Mouse (Mus musculus) heart, embryonic 14.5 days (tissue): Measurements from ENCODE around the gene Amot. TPM values are rescaled to one million over a fixed set of nuclear protein-coding genes. Genes with fewer than 3 reads are reported as not detected.

Experiments
- ATAC-seq: fragments of 200-750 bp; cut with Nextera tagmentation; 2 replicates; pipeline ENCODE4 v1.8.0; 2017; ENCODE audit warnings: low read depth, moderate TSS enrichment; ENCODE audit not compliant: insufficient number of reproducible peaks, insufficient read depth, low FRiP score
- H3K27ac ChIP-seq, 2 experiments: fragments of 200-500 bp in 1 of 2; fragments of 300-500 bp in 1 of 2; sonication (generic) in 1 of 2; replicated peaks in 1 of 2; 2 replicates each; pipeline ENCODE4 v1.5.1; 2012 to 2014; ENCODE audit warnings: low read depth in 2 of 2, low read length in 2 of 2, control low read depth in 1 of 2, mild to moderate bottlenecking in 1 of 2, mixed read lengths in 1 of 2; ENCODE audit not compliant: control insufficient read depth in 1 of 2, insufficient read depth in 1 of 2
- H3K27me3 ChIP-seq: fragments of 300-500 bp; sonication (generic); 2 replicates; pipeline ENCODE4 v1.6.1; 2014; ENCODE audit warnings: mild to moderate bottlenecking, low read length, control low read depth; ENCODE audit not compliant: control insufficient read depth, insufficient read depth
- H3K36me3 ChIP-seq: fragments of 300-500 bp; sonication (generic); 2 replicates; pipeline ENCODE4 v1.6.1; 2014; ENCODE audit warnings: mild to moderate bottlenecking, control low read depth, low read length, mixed read lengths; ENCODE audit not compliant: control insufficient read depth, insufficient read depth
- H3K4me1 ChIP-seq, 2 experiments: fragments of 200-500 bp in 1 of 2; fragments of 300-500 bp in 1 of 2; sonication (generic) in 1 of 2; 2 replicates each; pipeline ENCODE4 v1.6.1; 2012 to 2014; ENCODE audit warnings: low read length in 2 of 2, control low read depth in 1 of 2, mixed read lengths in 1 of 2; ENCODE audit not compliant: control insufficient read depth in 2 of 2, insufficient read depth in 2 of 2
- H3K4me2 ChIP-seq: fragments of 300-500 bp; sonication (generic); 2 replicates; pipeline ENCODE4 v1.6.1; 2014; ENCODE audit warnings: mild to moderate bottlenecking, low read length
- H3K4me3 ChIP-seq, 2 experiments: fragments of 200-500 bp in 1 of 2; fragments of 300-500 bp in 1 of 2; sonication (generic) in 1 of 2; 2 replicates each; pipeline ENCODE4 v1.5.1; 2012 to 2014; ENCODE audit warnings: low read length in 2 of 2, mild to moderate bottlenecking in 2 of 2, control low read depth in 1 of 2, low read depth in 1 of 2, moderate library complexity in 1 of 2; ENCODE audit not compliant: control insufficient read depth in 1 of 2, insufficient read depth in 1 of 2
- H3K9ac ChIP-seq: fragments of 300-500 bp; sonication (generic); 2 replicates; pipeline ENCODE4 v1.6.1; 2014; ENCODE audit warnings: mild to moderate bottlenecking, low read length
- H3K9me3 ChIP-seq: fragments of 300-500 bp; sonication (generic); 2 replicates; pipeline ENCODE4 v1.6.1; 2016; ENCODE audit warnings: low read length, control low read depth; ENCODE audit not compliant: control insufficient read depth
- WGBS: fragments of 180-500 bp; shearing (Covaris S2); extraction: QIAGEN DNeasy Blood & Tissue Kit; methylation state at CpG from one replicate; pipeline ENCODE4 v1.1.7; 2014; 5-methylcytosine and 5-hydroxymethylcytosine counted together
- polyA plus RNA-seq: library from polyadenylated mRNA; unstranded; fragments of >200 nt; fragmentation: Nextera tagmentation; extraction: Ambion mirVana; gene quantifications from 2 replicates; pipeline ENCODE4 v1.2.1, GENCODE M21; 2014

Gene Amot
- polyA plus RNA-seq, 1 experiment from 2014 or later, result 5.8 TPM

DNA sequence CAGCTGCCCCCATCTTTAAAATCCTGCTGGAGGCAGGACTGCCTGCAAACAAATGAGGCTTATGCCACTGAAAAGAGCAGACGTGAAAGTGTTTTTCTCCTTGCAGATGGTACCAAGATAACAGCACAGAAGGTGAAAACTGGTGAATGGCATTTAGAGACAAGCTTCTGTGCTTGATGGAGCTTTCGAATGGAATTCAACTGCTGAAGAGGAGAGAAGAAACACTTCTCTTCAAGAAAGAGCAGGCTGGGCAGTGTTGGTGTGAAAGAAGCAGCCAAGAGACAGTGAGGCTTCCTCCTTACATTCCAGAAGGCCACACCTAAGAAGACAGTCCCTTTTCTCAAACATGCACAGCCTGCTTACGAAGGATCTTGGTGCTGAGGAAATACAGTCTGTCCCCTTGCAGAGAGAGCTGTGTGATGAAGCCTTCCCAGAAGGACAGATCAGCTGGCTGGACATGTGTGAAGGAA lies 27.2 kb downstream of the Amot start:
- H3K4me3 ChIP-seq, result no peak overlapping the region
- no peak overlapping the region for H3K9ac ChIP-seq

DNA sequence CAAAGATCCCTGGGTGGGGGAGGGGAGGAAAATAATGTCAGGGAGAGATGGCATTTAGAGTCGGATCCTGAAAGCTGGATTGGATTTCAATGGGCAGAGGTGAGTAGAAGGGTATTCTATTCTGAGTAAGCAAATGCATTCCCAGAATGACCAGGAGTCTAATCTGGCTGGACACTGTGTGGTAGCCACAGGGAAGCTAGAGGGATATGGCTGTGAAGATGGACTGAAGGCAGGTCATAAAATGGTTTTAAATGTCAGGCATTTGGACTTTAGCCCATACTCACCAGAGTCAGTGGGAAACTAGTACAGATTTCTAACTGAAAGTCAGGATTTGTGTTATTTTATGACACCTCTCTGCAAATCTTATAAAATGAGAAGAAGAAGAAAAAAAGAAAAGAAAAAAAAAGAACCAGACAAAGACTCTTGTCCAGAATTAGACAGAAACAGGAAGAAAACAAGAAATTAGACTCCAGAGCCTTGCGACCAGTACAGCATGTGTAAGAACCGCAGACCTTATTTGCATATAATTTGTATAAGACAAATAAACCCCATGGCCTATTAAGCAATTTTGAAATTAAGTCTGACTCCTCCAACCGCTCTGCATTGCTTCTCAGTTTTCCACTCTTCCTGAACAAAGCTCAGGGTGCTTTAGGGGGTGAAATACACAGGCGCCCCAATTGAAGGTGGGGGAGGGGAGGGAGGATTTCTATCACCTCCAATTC lies 27.8 kb downstream of the Amot start:
- no peaks in the 10 kb centered on the region for H3K9me3 ChIP-seq
- H3K27ac ChIP-seq, result no peak overlapping the region
- H3K4me1 ChIP-seq, result no peaks in the 10 kb centered on the region
- H3K36me3 ChIP-seq, result no peaks in the 10 kb centered on the region
- no peaks in the 10 kb centered on the region for H3K27me3 ChIP-seq
- no peak overlapping the region for H3K9ac ChIP-seq
- no peak overlapping the region for H3K4me3 ChIP-seq
- H3K4me2 ChIP-seq, result no peak overlapping the region
- ATAC-seq, result no peak
- 70% methylated on average over 5 of the region's 5 CpGs for WGBS

More for the DNA sequence above, 27.2 kb downstream of the Amot start:
- Histone ChIP-seq H3K4me1 (0 out of 4 replicates have a peak, but pooled peaks cover 0 to 2% of the 10 kb centered on the region in 2 experiments), H3K9me3 (no peaks in the 10 kb centered on the region), H3K36me3 (no peaks in the 10 kb centered on the region), H3K4me2 (no peak overlapping the region), H3K27me3 (no peaks in the 10 kb centered on the region), H3K27ac (no peak overlapping the region)
- WGBS, result 56% methylated on average over 3 of the region's 3 CpGs
- no peak for ATAC-seq

DNA sequence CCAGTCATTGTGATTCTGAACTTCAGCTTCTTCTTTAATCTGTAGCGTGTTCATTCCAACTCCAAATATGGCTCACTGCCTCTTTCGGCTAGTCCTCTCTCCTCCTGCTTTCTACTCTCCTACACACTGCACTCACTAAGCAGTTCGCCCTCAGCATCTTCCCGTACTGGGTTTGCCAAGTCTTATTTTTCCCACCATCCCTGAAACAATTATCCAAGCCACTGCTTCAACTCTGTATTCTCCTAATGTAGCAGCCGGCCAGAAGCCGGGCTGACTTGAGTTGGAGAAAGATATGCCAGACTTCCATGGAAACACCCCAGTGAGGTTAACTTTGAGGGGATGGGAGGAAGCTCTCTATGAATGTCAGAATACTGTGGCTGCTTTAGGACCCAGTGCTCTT lies 36.7 kb downstream of the Amot start:
- Histone ChIP-seq H3K36me3 (0 out of 2 replicates have a peak, but pooled peaks cover 4% of the 10 kb centered on the region), H3K4me2 (no peak overlapping the region), H3K4me3 (no peak overlapping the region), H3K4me1 (no peaks in the 10 kb centered on the region), H3K27ac (no peak overlapping the region), H3K9me3 (no peaks in the 10 kb centered on the region), H3K9ac (no peak overlapping the region), H3K27me3 (no peaks in the 10 kb centered on the region)
- ATAC-seq, result no peak
- 86% methylated on average over 6 of the region's 6 CpGs for WGBS

DNA sequence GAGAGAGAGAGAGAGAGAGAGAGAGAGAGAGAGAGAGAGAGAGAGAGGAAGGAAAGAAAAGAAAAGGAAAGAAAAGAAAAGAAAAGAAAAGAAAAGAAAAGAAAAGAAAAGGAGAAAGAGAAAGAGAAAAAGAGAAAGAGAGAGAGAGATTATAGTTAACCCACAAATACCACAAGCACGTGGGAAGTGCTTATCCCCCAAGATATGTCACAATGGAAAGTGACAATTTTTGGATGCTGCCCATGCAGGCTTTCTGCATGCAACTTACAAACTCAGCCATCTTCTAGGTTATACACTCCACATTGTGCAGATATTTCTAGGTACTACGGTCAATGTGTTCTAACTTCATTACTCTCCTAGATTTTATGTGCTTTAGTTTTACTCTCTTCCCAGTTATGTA lies 41.5 kb downstream of the Amot start:
- H3K4me3 ChIP-seq, result no peak overlapping the region
- H3K9ac ChIP-seq, result no peak overlapping the region
- H3K36me3 ChIP-seq, result peaks cover 5% of the 10 kb centered on the region; the same call in 1 of the 2 replicates
- no peaks in the 10 kb centered on the region for H3K4me1 ChIP-seq
- 64% methylated on average over 2 of the region's 2 CpGs for WGBS
- no peak for ATAC-seq
- no peak overlapping the region for H3K27ac ChIP-seq
- H3K9me3 ChIP-seq, result no peaks in the 10 kb centered on the region
- no peak overlapping the region for H3K4me2 ChIP-seq
- no peaks in the 10 kb centered on the region for H3K27me3 ChIP-seq

DNA sequence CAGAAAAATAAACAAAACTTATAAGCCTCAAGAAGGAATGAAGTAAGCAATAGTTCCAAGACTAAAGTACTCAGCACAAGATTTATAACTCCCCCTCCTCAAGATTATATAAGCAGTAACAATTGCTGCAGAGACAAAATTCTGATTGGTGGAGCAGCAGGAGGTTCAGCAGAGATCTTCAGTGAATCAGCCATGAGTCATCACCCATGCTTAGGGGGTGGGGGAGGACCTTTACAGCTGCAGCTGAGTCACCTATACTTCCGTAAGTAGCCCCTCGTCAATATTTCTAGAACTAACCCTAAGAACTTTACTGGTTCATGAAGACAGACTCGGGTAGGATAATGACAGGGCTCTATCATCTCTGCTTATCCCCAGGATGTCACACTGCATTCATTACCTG lies 43.6 kb downstream of the Amot start:
- no peaks in the 10 kb centered on the region for H3K9me3 ChIP-seq
- no peak overlapping the region for H3K4me3 ChIP-seq
- no peaks in the 10 kb centered on the region for H3K4me1 ChIP-seq
- WGBS, result 73% methylated on average over 3 of the region's 3 CpGs
- no peak for ATAC-seq
- no peak overlapping the region for H3K9ac ChIP-seq
- peaks cover 5% of the 10 kb centered on the region; the same call in 1 of the 2 replicates for H3K36me3 ChIP-seq
- H3K27ac ChIP-seq, result no peak overlapping the region
- H3K27me3 ChIP-seq, result no peaks in the 10 kb centered on the region
- H3K4me2 ChIP-seq, result no peak overlapping the region

DNA sequence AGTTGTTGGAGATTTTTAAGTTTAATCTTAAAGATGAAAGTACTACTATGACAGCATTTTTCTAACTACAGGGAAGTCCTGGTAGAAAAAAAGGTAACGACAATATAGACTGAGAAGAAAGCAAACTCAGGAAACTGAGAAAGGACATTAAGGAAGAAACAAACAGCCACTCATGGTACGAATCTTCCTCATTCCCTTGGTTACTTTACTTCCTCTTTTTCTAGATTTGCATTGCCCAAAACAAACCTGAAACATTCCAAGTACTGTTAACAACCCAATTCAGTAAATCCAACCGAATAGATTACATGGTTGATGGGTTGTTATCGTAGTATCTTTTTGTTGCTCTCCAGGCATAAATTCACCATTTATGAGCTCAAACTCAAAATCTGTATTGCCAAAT lies 48.7 kb downstream of the Amot start:
- no peak overlapping the region for H3K27ac ChIP-seq
- WGBS, result 77% methylated on average over 4 of the region's 4 CpGs
- H3K9me3 ChIP-seq, result no peaks in the 10 kb centered on the region
- no peaks in the 10 kb centered on the region for H3K4me1 ChIP-seq
- ATAC-seq, result no peak
- H3K4me3 ChIP-seq, result no peak overlapping the region
- no peak overlapping the region for H3K9ac ChIP-seq
- H3K27me3 ChIP-seq, result no peaks in the 10 kb centered on the region
- no peak overlapping the region for H3K4me2 ChIP-seq
- peaks cover 5% of the 10 kb centered on the region; the same call in 1 of the 2 replicates for H3K36me3 ChIP-seq

DNA sequence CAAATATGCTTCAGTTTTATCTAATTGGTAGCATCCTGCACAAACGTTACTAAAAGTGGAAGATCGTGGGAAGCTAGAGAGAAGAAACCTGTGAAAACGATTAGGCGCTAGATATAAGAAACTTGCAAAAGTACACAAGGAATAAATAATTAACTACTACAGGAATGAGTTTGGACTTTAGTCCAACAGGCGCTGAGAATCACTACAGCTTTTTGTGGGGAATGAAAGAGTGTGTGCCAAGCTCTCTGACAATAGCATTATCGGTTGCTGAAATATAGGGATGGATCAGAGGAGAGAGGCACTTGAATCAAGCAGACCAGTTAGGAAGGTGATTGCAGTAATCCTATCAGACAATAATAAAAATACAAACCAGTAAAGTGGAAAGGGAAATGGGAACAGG lies 49.4 kb downstream of the Amot start:
- Histone ChIP-seq H3K27me3 (no peaks in the 10 kb centered on the region), H3K9ac (no peak overlapping the region), H3K9me3 (no peaks in the 10 kb centered on the region), H3K4me1 (no peaks in the 10 kb centered on the region), H3K4me3 (no peak overlapping the region), H3K4me2 (no peak overlapping the region), H3K36me3 (peaks cover 5% of the 10 kb centered on the region; the same call in 1 of the 2 replicates), H3K27ac (no peak overlapping the region)
- no peak for ATAC-seq
- 86% methylated on average over 6 of the region's 6 CpGs for WGBS

DNA sequence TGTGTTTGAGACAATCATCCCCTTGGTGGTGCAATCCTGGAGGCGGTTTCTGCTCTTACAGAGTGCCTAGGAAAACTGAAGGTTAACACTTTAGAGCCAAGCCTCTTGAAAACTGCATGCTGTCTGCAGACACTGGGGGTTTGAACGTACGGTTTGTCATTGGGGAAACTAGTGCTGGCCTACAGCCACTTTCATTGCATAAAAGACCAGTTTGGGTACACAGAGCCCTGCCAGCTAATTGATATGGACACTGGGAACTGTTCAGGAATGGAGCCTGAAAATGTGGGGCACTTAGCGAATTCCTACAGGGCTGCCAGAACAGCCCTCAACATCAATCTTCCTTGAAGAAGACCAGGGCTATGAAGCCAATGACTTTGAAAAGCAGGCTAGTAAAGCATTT lies 50.2 kb downstream of the Amot start:
- H3K4me3 ChIP-seq, result no peak overlapping the region
- H3K36me3 ChIP-seq, result peaks cover 5% of the 10 kb centered on the region; the same call in 1 of the 2 replicates
- H3K27ac ChIP-seq, result no peak overlapping the region
- WGBS, result 61% methylated on average over 4 of the region's 4 CpGs
- H3K4me1 ChIP-seq, result no peaks in the 10 kb centered on the region
- no peak for ATAC-seq
- no peaks in the 10 kb centered on the region for H3K27me3 ChIP-seq
- H3K9me3 ChIP-seq, result no peaks in the 10 kb centered on the region
- H3K4me2 ChIP-seq, result no peak overlapping the region
- no peak overlapping the region for H3K9ac ChIP-seq
